Mouse (Mus musculus) embryonic fibroblast, embryonic 13.5 days (primary cell): ENCODE measurements around the gene Tnr.

Experiments
- CTCF ChIP-seq: IDR thresholded peaks from 2 replicates; pipeline ENCODE4 v1.5.1; 2011; ENCODE audit warnings: mild to moderate bottlenecking, control low read depth, low read length, moderate library complexity, borderline replicate concordance; ENCODE audit not compliant: insufficient read depth
- POLR2A ChIP-seq: IDR thresholded peaks from 2 replicates; pipeline ENCODE4 v1.6.1; 2011; ENCODE audit warnings: low read depth, mild to moderate bottlenecking, control low read depth, low read length, moderate library complexity

GRCm38 (mm10) chr1:159809493-159809892, 285.9 kb downstream of the Tnr start:
- TF ChIP-seq CTCF (no peak), POLR2A (no peak)
